Mouse (Mus musculus): ENCODE results near the gene 1700019N19Rik.

DNA sequence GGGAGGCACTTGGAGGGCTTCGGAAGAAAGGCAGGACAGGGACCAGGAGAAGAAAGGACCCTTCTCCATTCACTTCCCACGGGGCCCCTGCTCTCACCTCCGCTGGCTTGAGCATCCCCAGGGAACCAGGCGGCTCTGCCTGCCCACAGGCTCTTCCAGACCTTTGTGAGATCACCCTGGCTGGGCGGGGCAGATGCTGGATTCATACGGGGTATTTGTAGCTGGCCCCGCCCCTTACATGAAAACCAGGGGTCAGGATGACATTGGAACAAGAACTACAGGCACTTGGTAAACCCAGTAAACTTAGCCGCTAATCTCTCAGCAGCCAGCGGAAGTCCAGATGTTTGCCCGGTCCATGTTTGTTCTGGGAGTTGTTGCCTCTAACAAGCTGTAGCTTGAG lies at the start of gene 1700019N19Rik:
- TF ChIP-seq CTCF (IDR thresholded peaks at IDR 0.05; ENCODE audit: control insufficient read depth, insufficient read depth, insufficient read length) (no peak), MYOG (IDR thresholded peaks at IDR 0.05; ENCODE audit: control insufficient read depth, extremely low read depth, insufficient read length) (no peak), MYOD1 (IDR thresholded peaks at IDR 0.05; ENCODE audit: control insufficient read depth, insufficient read length, low read depth) (no peak)
